Mouse (Mus musculus): Measurements from ENCODE around the gene Col25a1. TPM values are rescaled to one million over a fixed set of nuclear protein-coding genes. Genes with fewer than 3 reads are reported as not detected.

Gene Col25a1
- polyA plus RNA-seq, 1 experiment, result 0.01 TPM

GRCm38 (mm10) chr3:130400716-130401559, 269.6 kb downstream of the Col25a1 start:
- DNase-seq (ENCODE audit: low read depth in 1 of 2, low spot score in 2 of 2), result no peak
- 7% methylated on average over 13 of the region's 13 CpGs for WGBS
- no peak overlapping the region for H3K4me3 ChIP-seq (ENCODE audit: extremely low read depth, insufficient read depth, insufficient read length)
- H3K27ac ChIP-seq (ENCODE audit: insufficient read depth, low read length), result no peak overlapping the region
- no peaks in the 10 kb centered on the region for H3K36me3 ChIP-seq (ENCODE audit: control insufficient read depth, insufficient read depth, low read length)
- peaks cover 3% of the 10 kb centered on the region; the same call in 1 of the 2 replicates for H3K27me3 ChIP-seq (ENCODE audit: control insufficient read depth, insufficient read depth, low read length)
- H3K4me1 ChIP-seq (ENCODE audit: control insufficient read depth, insufficient read depth, insufficient read length), result no peaks in the 10 kb centered on the region
- no peak for TF ChIP-seq POLR2A (IDR thresholded peaks at IDR 0.05; ENCODE audit: low read depth, low read length)
- no peak for TF ChIP-seq CTCF (IDR thresholded peaks at IDR 0.05; ENCODE audit: extremely low read depth, insufficient read depth, insufficient read length, insufficient replicate concordance)

- WGBS, result 26% methylated on average over 1 of the region's 1 CpGs
- no peak for TF ChIP-seq CTCF (IDR thresholded peaks at IDR 0.05; ENCODE audit: extremely low read depth, insufficient read depth, insufficient read length, insufficient replicate concordance)
- no peak for TF ChIP-seq POLR2A (IDR thresholded peaks at IDR 0.05; ENCODE audit: low read depth, low read length)
- H3K4me3 ChIP-seq (ENCODE audit: extremely low read depth, insufficient read depth, insufficient read length), result no peak overlapping the region
- no peaks in the 10 kb centered on the region for H3K36me3 ChIP-seq (ENCODE audit: control insufficient read depth, insufficient read depth, low read length)
- no peak overlapping the region for H3K27ac ChIP-seq (ENCODE audit: insufficient read depth, low read length)
- H3K4me1 ChIP-seq (ENCODE audit: control insufficient read depth, insufficient read depth, insufficient read length), result no peaks in the 10 kb centered on the region
- DNase-seq (ENCODE audit: low read depth in 1 of 2, low spot score in 2 of 2), result no peak
- H3K27me3 ChIP-seq (ENCODE audit: control insufficient read depth, insufficient read depth, low read length), result peaks cover 3% of the 10 kb centered on the region; the same call in 1 of the 2 replicates
Measured at GRCm38 (mm10) chr3:130401560-130401852, 270.2 kb downstream of the Col25a1 start.

GRCm38 (mm10) chr3:130404525-130405409, 273.5 kb downstream of the Col25a1 start:
- Histone ChIP-seq H3K27me3 (ENCODE audit: control insufficient read depth, insufficient read depth, low read length) (peaks cover 3% of the 10 kb centered on the region; the same call in 1 of the 2 replicates), H3K27ac (ENCODE audit: insufficient read depth, low read length) (no peak overlapping the region), H3K36me3 (ENCODE audit: control insufficient read depth, insufficient read depth, low read length) (no peaks in the 10 kb centered on the region), H3K4me1 (ENCODE audit: control insufficient read depth, insufficient read depth, insufficient read length) (no peaks in the 10 kb centered on the region), H3K4me3 (ENCODE audit: extremely low read depth, insufficient read depth, insufficient read length) (no peak overlapping the region)
- TF ChIP-seq CTCF (IDR thresholded peaks at IDR 0.05; ENCODE audit: extremely low read depth, insufficient read depth, insufficient read length, insufficient replicate concordance) (no peak), POLR2A (IDR thresholded peaks at IDR 0.05; ENCODE audit: low read depth, low read length) (no peak)
- no peak for DNase-seq (ENCODE audit: low read depth in 1 of 2, low spot score in 2 of 2)
- WGBS, result 83% methylated on average over 8 of the region's 8 CpGs

GRCm38 (mm10) chr3:130407201-130407600, 275.9 kb downstream of the Col25a1 start:
- Histone ChIP-seq H3K27me3 (ENCODE audit: control insufficient read depth, insufficient read depth, low read length) (no peaks in the 10 kb centered on the region), H3K4me1 (ENCODE audit: control insufficient read depth, insufficient read depth, insufficient read length) (no peaks in the 10 kb centered on the region), H3K27ac (ENCODE audit: insufficient read depth, low read length) (no peak overlapping the region), H3K4me3 (ENCODE audit: extremely low read depth, insufficient read depth, insufficient read length) (no peak overlapping the region), H3K36me3 (ENCODE audit: control insufficient read depth, insufficient read depth, low read length) (no peaks in the 10 kb centered on the region)
- 27% methylated on average over 6 of the region's 6 CpGs for WGBS
- DNase-seq (ENCODE audit: low read depth in 1 of 2, low spot score in 2 of 2), result no peak
- TF ChIP-seq CTCF (IDR thresholded peaks at IDR 0.05; ENCODE audit: extremely low read depth, insufficient read depth, insufficient read length, insufficient replicate concordance) (no peak), POLR2A (IDR thresholded peaks at IDR 0.05; ENCODE audit: low read depth, low read length) (no peak)

GRCm38 (mm10) chr3:130413239-130413638, 281.9 kb downstream of the Col25a1 start:
- H3K27me3 ChIP-seq (ENCODE audit: control insufficient read depth, insufficient read depth, low read length), result no peaks in the 10 kb centered on the region
- H3K4me1 ChIP-seq (ENCODE audit: control insufficient read depth, insufficient read depth, insufficient read length), result no peaks in the 10 kb centered on the region
- WGBS, result 62% methylated on average over 4 of the region's 4 CpGs
- no peaks in the 10 kb centered on the region for H3K36me3 ChIP-seq (ENCODE audit: control insufficient read depth, insufficient read depth, low read length)
- no peak for DNase-seq (ENCODE audit: low read depth in 1 of 2, low spot score in 2 of 2)
- no peak overlapping the region for H3K4me3 ChIP-seq (ENCODE audit: extremely low read depth, insufficient read depth, insufficient read length)
- H3K27ac ChIP-seq (ENCODE audit: insufficient read depth, low read length), result no peak overlapping the region
- TF ChIP-seq CTCF (IDR thresholded peaks at IDR 0.05; ENCODE audit: extremely low read depth, insufficient read depth, insufficient read length, insufficient replicate concordance) (no peak), POLR2A (IDR thresholded peaks at IDR 0.05; ENCODE audit: low read depth, low read length) (no peak)

DNA sequence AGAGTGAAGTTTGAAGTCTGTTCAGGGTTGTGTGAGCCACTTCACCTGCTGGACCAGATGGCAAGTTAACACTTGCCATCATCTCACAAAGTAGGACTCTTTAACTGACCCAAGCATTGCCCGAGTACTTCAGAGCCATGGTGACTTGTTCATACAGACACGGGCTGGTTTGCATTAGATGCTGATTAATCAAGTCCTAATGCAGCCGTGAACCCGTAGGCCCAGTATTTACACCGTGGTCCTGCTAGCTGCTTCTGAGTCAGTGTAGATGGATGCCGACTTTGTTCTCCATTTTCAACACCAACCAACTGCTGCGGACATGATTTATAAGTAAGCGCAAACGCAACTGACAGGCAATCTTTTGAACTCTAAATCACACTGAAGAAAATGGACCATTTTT, 287.6 kb downstream of the Col25a1 start:
- 90% methylated on average over 9 of the region's 9 CpGs for WGBS
- no peak for DNase-seq (ENCODE audit: low read depth in 1 of 2, low spot score in 2 of 2)
- no peak overlapping the region for H3K4me3 ChIP-seq (ENCODE audit: extremely low read depth, insufficient read depth, insufficient read length)
- TF ChIP-seq CTCF (IDR thresholded peaks at IDR 0.05; ENCODE audit: extremely low read depth, insufficient read depth, insufficient read length, insufficient replicate concordance), result no peak
- TF ChIP-seq POLR2A (IDR thresholded peaks at IDR 0.05; ENCODE audit: low read depth, low read length), result no peak
- no peaks in the 10 kb centered on the region for H3K27me3 ChIP-seq (ENCODE audit: control insufficient read depth, insufficient read depth, low read length)
- H3K27ac ChIP-seq (ENCODE audit: insufficient read depth, low read length), result no peak overlapping the region
- H3K36me3 ChIP-seq (ENCODE audit: control insufficient read depth, insufficient read depth, low read length), result no peaks in the 10 kb centered on the region
- H3K4me1 ChIP-seq (ENCODE audit: control insufficient read depth, insufficient read depth, insufficient read length), result no peaks in the 10 kb centered on the region

All from spleen, adult 2 months (tissue).